Mouse (Mus musculus) bone marrow, adult 2 months (tissue): ENCODE data around the gene Smim22.

ENCODE experiments used
- CTCF ChIP-seq: fragments of 200-500 bp; IDR thresholded peaks from 2 replicates; pipeline ENCODE4 v1.5.1; 2011; ENCODE audit warnings: low read length, control low read depth; ENCODE audit not compliant: control insufficient read depth, insufficient read depth
- POLR2A ChIP-seq: fragments of 200-500 bp; IDR thresholded peaks from 2 replicates; pipeline ENCODE4 v1.6.1; 2011; ENCODE audit warnings: low read depth, mild to moderate bottlenecking, control low read depth, low read length, borderline replicate concordance; ENCODE audit not compliant: control insufficient read depth

DNA sequence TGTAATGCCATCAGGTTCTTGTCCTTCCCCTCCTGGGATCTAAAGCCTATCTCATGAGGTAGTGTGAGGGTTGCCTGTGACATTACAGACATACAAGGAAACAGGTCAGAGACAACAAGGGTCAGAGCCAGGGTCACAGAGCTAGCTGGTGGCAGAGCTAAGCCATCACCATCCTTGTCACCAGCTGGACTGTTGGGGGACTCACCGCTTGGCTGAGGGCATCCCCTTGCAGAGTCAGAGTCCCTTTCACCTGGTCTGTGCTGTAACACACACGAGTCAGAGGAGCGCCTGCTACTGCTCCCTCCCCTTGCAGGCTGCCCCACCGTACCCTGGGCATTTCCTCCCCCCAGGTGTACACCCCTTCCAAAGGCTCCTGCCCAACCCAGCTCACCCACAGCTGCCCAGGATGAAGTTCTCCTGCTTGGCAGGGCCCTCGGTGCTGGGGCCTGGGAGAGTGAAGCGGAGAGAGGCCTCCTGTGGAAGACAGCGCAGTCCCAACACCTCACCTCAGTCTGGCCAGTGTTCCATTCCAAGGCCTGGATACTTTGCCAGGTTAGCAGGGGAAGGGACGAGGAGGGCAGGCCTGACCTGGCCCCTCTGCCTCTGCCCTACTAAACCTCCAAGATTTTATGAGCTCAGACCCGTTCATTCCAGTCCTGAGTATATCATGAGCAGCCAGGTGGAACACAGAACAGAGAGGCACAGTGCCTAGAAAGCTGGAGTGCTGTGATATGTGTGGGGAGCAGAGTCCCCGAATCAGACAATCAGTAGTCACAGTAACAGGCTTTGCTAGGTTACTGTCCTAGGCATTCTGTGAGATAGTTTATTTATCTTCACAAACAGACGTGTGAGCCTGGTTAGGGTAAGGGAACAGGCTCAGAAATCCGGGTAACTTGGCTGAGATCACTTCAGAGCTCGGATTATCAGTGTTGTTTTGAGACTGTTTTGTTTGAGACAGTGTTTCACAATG is 5.2 kb downstream of the Smim22 start:
- TF ChIP-seq POLR2A (no peak), CTCF (no peak)
